Mouse (Mus musculus): ENCODE results near the gene Tnip1.
"Not testable (repeated sequence)": the region's sequence is repeated elsewhere in the genome, so short reads cannot be mapped to it uniquely, and the experiment has no call there.

The Tnip1 gene

DNA sequence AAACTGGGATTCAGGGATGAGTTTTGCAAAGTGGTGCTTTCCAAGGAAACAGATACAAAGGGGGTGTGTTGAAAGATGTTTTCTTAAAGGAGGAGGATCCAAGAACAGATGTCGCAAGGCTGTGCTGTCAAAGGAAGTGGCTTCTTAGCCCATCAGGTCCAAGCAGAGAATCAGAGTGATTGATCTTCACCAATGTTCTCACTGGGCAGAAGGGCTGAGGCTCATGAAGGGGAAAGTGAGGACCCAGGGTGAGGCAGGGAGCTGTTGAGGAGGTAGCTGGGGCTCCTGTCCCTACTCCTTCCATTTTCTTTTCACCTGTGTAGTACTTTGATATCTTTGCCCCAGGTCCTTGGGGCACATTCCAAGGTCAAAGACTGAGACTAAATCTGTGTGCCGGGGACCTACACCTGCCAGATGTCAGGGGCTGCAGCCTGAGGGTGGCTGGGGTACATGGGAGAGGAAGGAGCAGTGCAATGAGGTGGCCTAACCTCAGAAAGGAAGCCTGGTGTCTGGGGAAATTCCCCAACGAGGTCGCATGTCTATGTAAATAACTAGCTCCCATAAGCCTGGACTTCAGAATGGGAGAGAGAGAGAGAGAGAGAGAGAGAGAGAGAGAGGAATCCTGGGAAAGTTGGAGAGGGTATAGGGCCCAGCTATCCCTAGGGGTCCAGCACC, 9.5 kb upstream of the Tnip1 start:
- no peak for DNase-seq (ENCODE audit: low spot score)

DNA sequence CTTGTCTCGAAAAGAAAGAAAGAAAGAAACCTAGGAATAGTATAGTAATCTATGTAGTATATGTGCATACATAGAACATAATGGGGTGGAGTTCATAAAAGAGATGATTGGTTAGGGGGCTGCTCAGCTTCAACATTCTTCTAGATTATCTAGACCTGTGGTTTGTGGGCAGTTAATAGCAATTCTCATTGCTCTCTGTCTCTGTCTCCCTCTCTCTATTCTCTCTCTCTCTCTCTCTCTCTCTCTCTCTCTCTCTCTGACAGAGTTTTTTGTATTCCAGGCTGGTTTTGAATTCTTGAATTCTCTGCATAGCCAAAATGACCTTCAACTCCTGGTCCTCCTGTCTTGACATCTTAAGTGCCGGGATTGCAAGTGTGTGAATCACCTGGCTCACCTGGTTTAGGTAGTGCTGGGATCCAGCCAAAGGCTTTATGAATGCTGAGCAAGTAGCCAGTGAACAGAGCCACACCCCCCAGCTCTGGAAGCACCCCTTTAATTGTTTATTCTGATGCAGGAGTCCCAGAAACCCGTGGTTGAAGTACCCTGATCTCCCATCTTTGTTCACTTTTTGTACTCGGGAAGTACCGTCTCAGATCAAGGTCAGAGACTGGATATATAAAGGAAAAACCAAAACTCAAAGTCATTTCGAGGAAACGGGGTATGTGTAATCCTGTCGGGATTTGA, 8.8 kb upstream of the Tnip1 start:
- no peak for DNase-seq (ENCODE audit: low spot score)

DNA sequence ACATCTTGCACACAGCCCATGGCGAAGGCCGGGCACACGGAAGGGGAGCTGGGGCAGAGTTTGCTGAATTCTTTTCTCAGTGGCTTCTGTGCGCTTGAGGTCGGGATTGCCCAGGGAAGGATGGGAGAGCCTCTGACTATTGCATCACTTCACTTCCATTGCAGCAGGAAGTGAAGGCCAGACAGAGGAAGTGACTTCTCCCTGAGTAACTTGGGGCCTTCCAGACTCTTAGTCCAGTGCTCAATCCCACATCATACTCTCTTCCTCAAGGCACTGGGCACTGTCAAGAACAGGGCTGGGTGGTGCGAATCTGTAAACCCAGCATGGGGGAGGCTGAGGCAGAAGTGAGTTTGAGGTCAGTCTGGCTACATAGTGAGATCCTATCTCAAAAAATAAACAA, 2.5 kb upstream of the Tnip1 start:
- DNase-seq (ENCODE audit: low spot score): no peak

DNA sequence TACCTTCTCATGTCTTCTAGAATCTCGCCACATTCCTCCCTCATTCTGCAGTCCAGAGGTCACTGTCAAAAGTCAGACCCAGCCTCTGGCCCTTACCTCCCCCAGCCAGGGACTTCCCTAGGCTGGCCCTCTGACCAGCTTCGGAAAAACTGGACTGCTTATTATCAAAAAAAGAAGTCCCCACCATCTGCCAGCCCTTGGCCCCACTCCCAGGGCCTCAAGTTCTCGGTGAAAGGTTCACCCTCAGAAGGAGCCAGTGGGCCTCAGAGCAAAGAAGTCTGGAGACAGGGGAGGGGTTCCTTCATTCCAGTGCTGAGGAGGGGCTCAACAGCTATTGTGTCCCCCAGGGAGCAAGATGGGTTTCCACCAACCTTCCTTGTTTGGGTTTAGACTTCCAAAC, 796 bp downstream of the Tnip1 start:
- DNase-seq (ENCODE audit: low spot score): no peak

DNA sequence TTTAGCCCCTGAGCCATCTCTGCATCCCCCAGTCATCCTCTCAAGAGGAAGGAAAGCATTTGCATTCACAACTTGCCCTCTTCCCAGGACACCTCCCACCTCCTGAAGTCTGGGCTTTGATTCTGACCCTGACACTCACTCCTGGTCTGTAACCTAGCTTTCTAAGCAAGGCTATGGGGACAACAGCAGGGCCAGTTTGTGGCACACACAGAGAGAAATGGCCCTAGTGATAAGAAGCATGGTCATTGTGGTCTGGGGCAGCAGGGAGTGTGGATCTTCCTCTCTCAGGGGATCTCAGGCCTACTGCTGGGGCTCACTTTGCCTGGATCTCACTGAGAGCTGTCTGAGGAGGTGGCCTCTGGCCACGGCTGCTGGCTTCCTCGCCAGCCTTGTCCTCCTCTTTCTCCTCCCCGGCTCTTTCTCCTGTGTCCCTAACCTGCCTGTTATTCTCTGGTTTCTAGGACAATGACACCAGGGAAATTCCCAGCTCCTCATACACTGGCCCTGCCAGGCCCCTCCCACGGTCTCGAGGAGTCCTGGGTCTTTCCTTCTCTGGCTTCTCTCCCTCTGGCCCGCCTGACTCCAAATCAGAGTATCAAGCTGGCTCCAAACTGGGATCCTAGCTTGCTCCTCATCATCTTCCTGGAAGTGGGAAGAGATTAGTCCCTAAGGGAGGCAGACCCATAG, 1.4 kb downstream of the Tnip1 start:
- no peak for DNase-seq (ENCODE audit: low spot score)

DNA sequence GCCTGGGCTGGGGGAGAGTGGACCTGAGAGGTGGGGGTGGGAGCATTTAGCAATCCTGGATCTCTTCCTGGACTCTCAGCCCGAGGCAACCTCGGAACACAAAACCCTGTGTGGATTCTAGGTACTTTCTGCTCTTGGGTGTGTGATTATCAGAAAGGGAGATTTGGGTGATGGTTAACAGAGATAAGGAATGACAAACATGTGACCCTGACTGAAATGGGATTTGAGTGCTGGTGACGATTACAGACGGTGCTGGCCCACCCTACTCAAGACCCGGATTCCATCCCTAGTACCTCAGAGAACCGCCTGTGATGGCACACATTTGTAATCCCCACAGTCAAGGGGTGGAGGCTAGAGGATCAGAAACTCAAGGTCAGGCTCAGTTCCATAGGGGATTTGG, 2.5 kb downstream of the Tnip1 start:
- no peak for DNase-seq (ENCODE audit: low spot score)

DNA sequence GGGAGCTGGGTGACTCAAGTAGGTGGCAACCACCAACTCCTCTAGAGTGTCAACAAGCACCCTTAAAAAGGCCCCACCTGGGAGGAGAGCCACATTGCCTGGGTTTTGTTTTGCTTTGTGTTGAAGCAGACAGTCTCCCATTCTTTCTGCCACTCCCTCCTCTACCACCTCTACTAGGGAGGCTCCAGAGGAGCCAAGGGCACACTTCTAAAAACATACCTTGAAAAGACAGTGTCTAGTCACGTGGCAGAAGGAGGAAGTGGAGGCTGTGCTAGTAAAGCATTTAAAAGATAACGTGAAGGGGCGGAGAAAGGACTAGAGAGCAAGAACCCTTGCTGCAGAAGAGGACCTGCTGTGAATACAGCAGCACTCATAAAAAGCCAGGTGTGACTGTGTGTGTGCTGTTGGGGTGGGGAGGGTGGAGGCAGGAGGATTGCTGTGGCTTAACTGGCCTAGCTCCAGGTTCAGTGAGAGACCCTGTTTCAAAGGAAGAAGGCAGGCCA, 4.1 kb downstream of the Tnip1 start:
- no peak for DNase-seq (ENCODE audit: low spot score)

DNA sequence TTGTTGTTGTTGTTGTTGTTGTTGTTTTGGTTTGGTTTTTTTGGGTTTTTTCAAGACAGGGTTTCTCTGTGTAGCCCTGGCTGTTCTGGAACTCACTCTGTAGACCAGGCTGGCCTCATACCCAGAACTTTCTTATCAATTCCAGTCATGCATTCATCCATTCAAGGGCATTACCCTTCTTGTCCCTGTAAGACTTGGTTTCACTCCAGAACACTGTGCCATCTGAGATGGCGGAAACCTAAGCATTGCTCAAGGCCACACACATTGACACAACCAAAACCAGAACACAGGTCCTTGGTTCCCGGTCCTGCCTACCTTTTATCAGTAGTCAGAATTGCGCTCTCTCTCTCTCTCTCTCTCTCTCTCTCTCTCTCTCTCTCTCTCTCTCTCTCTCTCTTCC, 5.0 kb downstream of the Tnip1 start:
- not testable (repeated sequence) for DNase-seq (ENCODE audit: low spot score)

DNA sequence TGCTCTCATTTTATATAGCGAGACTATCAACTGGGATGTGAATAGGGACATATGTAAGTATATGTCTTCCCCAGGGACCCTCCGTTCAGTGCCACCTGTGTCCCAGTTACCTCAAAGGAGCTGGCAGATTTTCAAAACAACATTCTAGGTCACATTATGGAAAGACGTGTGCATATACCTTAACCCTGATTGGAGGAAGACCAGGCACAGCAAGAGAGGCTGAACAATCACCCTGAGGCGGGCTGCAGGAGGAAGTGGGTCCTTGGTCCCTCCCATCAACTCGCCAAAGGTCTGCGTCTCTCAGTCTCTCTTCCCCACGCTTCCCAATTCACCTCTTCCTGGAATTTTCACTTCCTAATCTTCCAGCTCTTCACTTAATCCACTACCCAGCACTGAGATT, 5.8 kb downstream of the Tnip1 start:
- DNase-seq (ENCODE audit: low spot score): no peak

DNA sequence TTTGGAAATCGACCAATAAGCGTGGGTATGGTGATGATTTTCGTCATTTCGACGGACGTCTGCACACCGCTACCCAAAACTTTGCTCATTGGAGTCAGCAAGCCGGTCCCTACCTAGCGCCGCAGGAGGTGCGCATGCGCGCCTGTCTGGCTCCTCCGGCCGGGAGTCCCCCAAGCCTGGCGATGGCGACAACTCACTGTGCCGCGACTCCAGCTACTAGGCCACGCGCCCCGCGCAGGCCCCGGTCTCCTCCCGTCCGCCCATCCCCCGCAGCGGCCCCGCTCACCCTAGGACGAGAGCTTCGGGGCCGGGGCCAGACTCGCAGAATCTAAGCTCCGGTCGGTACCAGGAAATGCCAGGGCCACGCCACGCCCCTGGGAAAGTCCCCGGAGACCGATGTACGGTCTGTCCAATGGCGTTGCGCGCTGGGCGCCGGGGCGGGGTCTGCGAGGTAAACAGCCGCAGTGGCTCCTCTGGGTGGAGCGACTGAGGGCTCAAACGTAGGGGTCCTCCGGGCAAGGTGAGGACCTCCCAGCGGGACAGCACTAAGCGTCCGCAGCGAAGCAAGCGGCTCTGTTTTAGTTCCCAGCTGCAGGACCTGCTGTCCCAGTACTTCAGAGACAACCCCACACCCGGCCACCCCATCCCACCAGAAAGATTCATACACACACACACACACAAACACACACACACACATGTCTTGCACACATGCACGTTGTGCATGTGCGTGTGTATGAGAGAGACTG, 6.8 kb downstream of the Tnip1 start:
- DNase-seq (ENCODE audit: low spot score): peak; percentile 99

DNA sequence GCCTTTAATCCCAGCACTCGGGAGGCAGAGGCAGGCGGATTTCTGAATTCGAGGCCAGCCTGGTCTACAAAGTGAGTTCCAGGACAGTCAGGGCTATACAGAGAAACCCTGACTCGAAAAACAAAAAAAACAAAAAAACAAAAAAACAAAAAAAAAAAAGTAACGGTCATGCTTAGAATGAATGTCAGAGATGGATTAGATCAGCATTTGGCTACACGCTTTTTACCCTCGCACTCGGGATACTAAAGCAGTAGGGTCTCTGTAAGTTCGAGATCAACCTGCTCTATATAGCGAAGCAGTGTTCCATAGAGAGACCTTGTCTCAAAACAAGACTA, 7.3 kb downstream of the Tnip1 start:
- DNase-seq (ENCODE audit: low spot score): not testable (repeated sequence)

DNA sequence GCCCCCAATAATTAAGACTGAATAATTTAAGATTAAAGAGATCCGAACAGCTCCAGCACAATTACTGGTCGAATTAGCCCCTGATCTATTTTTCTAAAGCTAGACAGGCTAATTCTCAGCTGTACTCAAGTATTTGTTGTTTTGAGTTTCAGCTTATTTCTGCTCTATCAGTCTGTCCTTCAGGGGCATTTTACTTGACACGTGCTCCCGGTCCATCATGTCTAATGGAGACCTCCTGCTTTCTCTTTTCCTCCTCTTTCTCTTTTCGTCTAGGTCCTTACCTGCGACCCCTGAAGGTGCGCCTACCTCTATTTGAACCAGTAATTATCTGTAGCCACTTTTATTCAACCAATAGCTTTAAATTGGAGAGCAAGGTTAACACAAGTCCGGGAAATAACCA, 8.0 kb downstream of the Tnip1 start:
- DNase-seq (ENCODE audit: low spot score): no peak

DNA sequence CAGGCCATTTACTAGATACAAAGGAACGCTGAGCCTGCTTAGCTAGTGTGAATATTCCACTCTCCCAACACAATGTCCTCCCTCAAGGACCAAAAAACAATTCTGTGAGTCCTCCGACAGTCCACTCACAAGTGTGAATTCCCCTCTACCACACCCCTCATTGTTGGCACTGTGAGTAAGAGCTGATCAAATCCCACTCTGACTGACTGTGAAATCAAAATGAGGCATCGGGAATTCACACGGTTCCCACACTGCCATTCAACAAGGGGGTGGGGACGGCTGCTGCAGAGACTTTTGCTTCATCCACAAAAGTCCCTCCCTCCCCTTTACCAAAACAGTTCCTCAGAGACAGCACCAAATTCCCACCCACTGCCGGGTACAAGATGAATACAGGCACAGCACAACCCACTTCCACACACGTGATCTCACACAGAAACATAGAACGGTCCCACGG, 8.7 kb downstream of the Tnip1 start:
- no peak for DNase-seq (ENCODE audit: low spot score)

DNA sequence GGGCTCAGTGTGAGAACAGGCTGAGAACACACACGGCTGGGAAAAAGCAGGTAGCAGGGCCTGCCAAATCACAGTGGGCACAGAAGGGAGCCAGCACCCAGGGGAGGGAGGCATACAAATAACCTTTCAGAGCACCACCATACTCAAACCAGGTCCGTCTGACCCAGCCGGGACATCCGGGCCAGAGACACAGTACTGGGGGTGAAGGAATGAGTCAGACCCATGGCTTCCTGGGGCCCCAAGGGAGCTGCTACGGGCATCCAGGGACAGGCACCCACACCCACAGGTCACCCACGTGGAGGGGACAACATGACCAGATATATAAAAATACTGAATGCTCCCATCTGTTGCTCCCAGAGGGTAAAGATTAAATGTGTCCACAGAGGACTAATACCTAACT, 10.1 kb downstream of the Tnip1 start:
- no peak for DNase-seq (ENCODE audit: low spot score)

DNA sequence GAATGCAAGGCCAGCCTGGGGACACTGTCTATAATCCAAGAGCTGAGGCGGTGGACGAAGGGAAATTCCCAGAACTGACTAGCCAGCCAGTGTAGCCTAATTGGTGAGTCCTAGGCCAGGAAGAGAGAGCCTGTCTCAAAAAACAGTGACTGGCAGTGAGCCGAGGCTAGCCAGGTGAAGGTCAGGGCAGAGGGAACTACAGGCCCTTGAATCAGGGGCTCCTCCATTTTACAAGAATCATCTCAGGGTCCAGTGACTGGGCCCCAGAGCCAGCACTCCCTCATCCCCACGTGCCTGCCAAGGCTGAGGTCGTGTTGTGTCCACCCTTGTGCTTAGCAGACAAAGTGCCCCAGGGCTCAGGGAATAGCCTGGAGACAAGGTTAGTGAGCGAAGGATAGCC, 12.0 kb downstream of the Tnip1 start:
- peak; percentile 69 for DNase-seq (ENCODE audit: low spot score)

DNA sequence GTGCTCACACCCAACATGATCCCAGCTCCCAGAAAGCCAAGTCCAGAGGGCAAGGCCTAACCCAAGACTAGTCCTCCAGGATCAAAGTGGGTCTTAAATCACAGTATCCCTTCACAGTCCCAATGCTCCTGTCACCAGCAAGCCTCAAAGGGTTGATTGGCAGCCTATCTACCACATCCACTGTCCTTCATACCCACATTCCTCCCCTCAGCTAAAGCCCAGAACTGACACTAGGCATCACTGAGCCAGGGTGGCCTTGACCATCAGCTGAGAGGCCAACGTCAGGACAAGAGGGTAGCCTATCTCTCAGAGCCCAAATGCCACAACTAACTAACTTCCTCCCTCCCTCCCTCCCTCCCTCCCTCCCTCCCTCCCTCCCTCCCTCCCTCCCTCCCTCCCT, 13.0 kb downstream of the Tnip1 start:
- DNase-seq (ENCODE audit: low spot score): no peak

DNA sequence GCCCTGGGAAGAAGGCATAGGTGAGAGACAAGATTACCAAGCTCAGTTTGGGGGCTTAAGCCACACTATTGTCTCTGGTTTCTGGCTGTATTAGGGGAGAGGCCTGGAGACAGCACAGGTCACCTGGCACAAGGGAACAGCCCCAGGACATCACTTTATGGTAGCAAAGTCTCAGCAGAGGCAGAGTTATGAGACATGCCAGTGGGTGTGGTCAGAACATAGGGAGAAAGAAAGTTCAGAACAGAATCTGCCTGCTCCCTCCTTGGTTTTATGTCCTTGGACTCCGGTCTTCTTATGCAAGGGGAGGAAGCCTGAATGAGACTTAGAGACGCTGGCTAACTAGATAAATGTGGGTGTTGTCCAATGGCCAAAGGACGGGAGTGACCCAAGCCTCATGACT, 18.0 kb downstream of the Tnip1 start:
- no peak for DNase-seq (ENCODE audit: low spot score)

DNA sequence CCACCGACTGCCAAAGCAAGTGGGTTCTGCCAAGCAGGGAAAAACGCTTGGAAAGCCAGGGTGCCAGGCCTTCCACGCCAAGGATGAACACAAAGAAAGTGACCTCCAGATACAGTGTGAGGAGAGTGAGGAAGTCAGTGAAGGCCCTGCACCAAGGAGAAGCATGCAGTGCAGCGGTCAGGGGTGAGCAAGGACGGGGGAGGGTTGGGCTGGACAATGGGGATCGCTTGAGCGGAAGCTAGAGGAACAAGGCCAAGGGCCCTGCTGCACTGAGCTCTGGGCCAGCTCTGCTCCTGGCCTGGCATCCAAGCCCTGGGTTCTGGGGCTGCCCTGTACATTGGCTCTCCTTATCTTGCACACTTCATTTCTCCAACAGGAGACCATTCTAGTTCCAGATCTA, 22.7 kb downstream of the Tnip1 start:
- DNase-seq (ENCODE audit: low spot score): no peak

DNA sequence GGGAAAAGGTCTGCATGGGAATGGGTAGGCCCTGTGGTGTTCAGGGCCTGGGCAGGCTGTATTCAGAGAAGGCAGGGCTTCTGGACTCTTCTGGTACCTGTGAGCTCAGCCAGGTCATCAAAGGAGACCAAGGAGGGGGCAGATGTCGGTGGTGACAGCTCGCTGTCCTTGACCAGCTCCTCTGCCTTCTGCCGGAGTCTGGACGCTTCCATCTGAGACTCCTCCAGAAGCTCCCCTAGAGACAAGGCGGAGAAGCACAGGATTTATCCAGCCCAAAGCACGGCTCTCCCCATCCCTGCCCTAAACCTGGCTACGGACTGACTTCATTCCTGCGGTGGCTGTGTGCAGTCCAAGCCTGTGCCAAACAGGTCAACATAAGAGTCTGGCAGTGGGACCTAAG, 23.2 kb downstream of the Tnip1 start:
- no peak for DNase-seq (ENCODE audit: low spot score)

DNA sequence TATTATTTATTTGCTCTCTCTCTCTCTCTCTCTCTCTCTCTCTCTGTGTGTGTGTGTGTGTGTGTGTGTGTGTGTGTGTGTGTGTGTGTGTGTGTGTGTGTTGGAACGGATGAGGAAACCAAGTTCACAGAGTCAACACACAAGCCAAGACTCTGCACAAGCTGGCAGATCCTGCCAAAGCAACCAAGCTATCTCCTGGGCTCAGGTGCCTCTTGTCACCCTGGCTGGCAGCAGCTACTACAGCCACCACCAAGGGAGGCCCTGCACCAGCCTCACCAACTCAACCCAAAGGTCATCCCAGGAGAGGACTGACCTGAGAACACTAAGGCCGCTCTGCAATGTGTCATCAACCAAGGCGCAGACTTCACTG, 26.0 kb downstream of the Tnip1 start:
- no peak for DNase-seq (ENCODE audit: low spot score)

DNA sequence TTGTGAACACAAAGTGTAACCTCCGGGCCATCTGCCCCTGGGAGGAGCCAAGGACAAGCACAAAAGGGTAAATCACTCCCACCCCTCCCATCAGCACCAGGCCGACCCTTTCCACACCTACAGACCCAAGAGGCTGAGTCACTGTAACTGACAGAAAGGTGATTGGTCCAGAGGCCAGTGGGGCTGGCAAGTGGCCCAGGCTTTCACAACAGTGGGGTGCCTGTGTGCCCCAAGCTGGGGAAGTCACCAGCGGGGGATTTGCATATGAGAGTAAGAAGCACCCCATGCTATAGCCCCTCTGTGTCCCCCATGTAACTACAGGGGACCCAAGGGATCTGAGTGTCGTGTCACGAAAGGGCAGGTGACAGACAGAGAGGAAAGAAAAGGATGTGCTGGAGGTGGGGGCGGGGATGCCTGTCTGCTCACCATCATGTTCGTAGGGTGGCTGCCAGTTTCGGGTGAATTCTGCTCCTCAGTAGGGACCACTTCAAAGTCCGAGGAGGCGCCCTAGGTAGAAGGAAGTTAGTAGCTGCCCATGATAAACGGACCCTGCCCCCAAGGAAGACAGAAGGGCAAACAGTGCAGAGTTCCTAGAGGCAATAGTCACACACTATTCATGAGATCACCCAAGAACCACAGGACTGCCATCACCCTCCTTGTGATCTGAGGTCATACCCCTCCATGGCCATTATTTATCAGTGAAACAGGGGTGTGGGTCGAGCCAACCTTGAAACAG, 26.5 kb downstream of the Tnip1 start:
- no peak for DNase-seq (ENCODE audit: low spot score)

DNA sequence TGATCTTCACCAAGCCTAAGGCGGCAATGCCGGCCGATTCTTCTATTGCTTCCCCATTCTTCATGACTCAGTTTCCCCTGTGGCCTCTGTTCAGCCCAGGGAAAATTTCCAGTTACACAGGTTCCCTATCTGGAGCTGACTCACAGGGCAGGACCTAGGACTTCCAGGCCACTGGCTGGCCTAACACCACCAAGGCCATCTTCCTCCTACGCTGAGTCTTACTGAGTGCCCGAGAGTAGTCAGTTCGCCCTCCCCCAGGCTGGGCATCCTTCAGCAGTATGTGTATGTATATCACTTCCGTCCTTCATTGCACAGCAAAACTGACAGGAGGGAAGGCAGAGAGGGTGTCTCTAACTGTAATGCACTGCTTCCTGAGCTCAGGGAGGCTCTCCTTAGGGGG, 28.5 kb downstream of the Tnip1 start:
- DNase-seq (ENCODE audit: low spot score): no peak

All from testis, postnatal 10 days (tissue).